Mouse (Mus musculus) small intestine, adult 2 months (tissue): ENCODE measurements around the gene Akap13.

Experiments
- CTCF ChIP-seq: fragments of 200-500 bp; IDR thresholded peaks from 2 replicates; pipeline ENCODE4 v1.5.1; 2012; ENCODE audit warnings: low read depth, mild to moderate bottlenecking, control low read depth, inconsistent platforms, low read length, moderate library complexity, mixed read lengths; ENCODE audit not compliant: insufficient replicate concordance, insufficient read length; ENCODE audit errors: extremely low read depth
- POLR2A ChIP-seq: fragments of 200-500 bp; IDR thresholded peaks from 2 replicates; pipeline ENCODE4 v1.6.1; 2012; ENCODE audit warnings: low read depth, mild to moderate bottlenecking, control low read depth, inconsistent platforms, low read length, moderate library complexity

DNA sequence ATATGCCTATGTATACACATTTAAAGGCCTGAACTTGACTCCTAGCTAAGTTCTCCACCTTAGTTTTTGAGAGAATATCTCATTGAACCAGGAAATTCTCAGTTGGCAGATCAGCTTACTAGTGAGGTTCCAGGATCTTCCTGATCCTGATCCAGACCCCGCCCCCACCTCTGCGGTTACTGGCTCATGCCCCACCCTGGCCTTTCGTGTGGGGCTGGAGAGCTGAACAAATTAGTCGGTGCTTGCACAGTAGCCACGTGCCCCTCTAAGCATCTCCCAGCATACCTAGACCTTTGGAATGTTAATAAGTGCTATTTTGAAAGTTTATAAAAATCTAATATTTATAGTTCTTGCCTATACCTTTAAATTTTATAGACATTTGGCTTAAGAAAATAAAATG, 139.5 kb downstream of the Akap13 start:
- TF ChIP-seq POLR2A: no peak
- no peak for TF ChIP-seq CTCF
